Mouse (Mus musculus): ENCODE results near the gene Mief1. TPM values are rescaled to one million over a fixed set of nuclear protein-coding genes. Genes with fewer than 3 reads are reported as not detected.

The Mief1 gene
- polyA plus RNA-seq, 1 experiment from 2014 or later: 25.5 TPM

- Histone ChIP-seq H3K9me3 (no peaks in the 10 kb centered on the region), H3K4me1 (no peaks in the 10 kb centered on the region), H3K4me2 (no peak overlapping the region), H3K27ac (replicated peaks) (no peak overlapping the region), H3K9ac (no peak overlapping the region), H3K27me3 (replicated peaks) (0 out of 2 replicates have a peak, but pooled peaks cover 4% of the 10 kb centered on the region), H3K4me3 (no peak overlapping the region), H3K36me3 (peaks cover 8% of the 10 kb centered on the region; the same call in 1 of the 2 replicates)
- no peak for ATAC-seq (ENCODE audit: extremely low read depth, insufficient number of reproducible peaks, low FRiP score, low TSS enrichment)
These were observed 20.1 kb upstream of the Mief1 start for GRCm38 (mm10) chr15:80213688-80214087.

- Histone ChIP-seq H3K27ac (replicated peaks) (no peak overlapping the region), H3K27me3 (replicated peaks) (0 out of 2 replicates have a peak, but pooled peaks cover 3% of the 10 kb centered on the region), H3K36me3 (peaks cover 8% of the 10 kb centered on the region; the same call in 1 of the 2 replicates), H3K4me2 (no peak overlapping the region), H3K4me3 (no peak overlapping the region), H3K4me1 (peaks cover 8% of the 10 kb centered on the region), H3K9ac (no peak overlapping the region), H3K9me3 (no peaks in the 10 kb centered on the region)
- no peak for ATAC-seq (ENCODE audit: extremely low read depth, insufficient number of reproducible peaks, low FRiP score, low TSS enrichment)
- 15% methylated on average over 10 of the region's 10 CpGs for WGBS
These were observed 17.9 kb upstream of the Mief1 start for GRCm38 (mm10) chr15:80215716-80216479.

GRCm38 (mm10) chr15:80216480-80216820 lies 17.4 kb upstream of the Mief1 start:
- ATAC-seq (ENCODE audit: extremely low read depth, insufficient number of reproducible peaks, low FRiP score, low TSS enrichment): no peak
- 57% methylated on average over 9 of the region's 9 CpGs for WGBS
- H3K4me3 ChIP-seq: no peak overlapping the region

GRCm38 (mm10) chr15:80217476-80217875 lies 16.3 kb upstream of the Mief1 start:
- H3K9me3 ChIP-seq: no peaks in the 10 kb centered on the region
- no peaks in the 10 kb centered on the region; the same call in 1 of the 2 replicates for H3K36me3 ChIP-seq
- no peak overlapping the region for H3K4me3 ChIP-seq
- H3K4me1 ChIP-seq: peaks cover 8% of the 10 kb centered on the region
- no peak overlapping the region for H3K9ac ChIP-seq
- WGBS: 78% methylated on average over 10 of the region's 10 CpGs
- ATAC-seq (ENCODE audit: extremely low read depth, insufficient number of reproducible peaks, low FRiP score, low TSS enrichment): no peak
- no peak overlapping the region for H3K4me2 ChIP-seq
- H3K27me3 ChIP-seq (replicated peaks): no peaks in the 10 kb centered on the region
- no peak overlapping the region for H3K27ac ChIP-seq (replicated peaks)

More at GRCm38 (mm10) chr15:80216480-80216820, 17.4 kb upstream of the Mief1 start:
- Histone ChIP-seq H3K4me1 (peaks cover 8% of the 10 kb centered on the region), H3K4me2 (no peak overlapping the region), H3K27me3 (replicated peaks) (no peaks in the 10 kb centered on the region), H3K27ac (replicated peaks) (no peak overlapping the region), H3K36me3 (peaks cover 8% of the 10 kb centered on the region; the same call in 1 of the 2 replicates), H3K9ac (0 out of 2 replicates have a peak overlapping the region, but pooled peaks have one; percentile 28), H3K9me3 (no peaks in the 10 kb centered on the region)

- Histone ChIP-seq H3K27ac (replicated peaks) (0 out of 2 replicates have a peak overlapping the region, but pooled peaks have one; percentile 50), H3K27me3 (replicated peaks) (no peaks in the 10 kb centered on the region), H3K4me2 (peak overlapping the region; percentile 51), H3K9me3 (no peaks in the 10 kb centered on the region), H3K4me1 (peaks cover 20% of the 10 kb centered on the region), H3K4me3 (no peak overlapping the region), H3K9ac (peak overlapping the region; percentile 45), H3K36me3 (no peaks in the 10 kb centered on the region)
- ATAC-seq (ENCODE audit: extremely low read depth, insufficient number of reproducible peaks, low FRiP score, low TSS enrichment): no peak
- 31% methylated on average over 14 of the region's 14 CpGs for WGBS
These were observed 14.6 kb upstream of the Mief1 start for GRCm38 (mm10) chr15:80219211-80219610.

- H3K9ac ChIP-seq: peak overlapping the region; percentile 45; the same call in 1 of the 2 replicates
- ATAC-seq (ENCODE audit: extremely low read depth, insufficient number of reproducible peaks, low FRiP score, low TSS enrichment): no peak
- H3K27ac ChIP-seq (replicated peaks): 0 out of 2 replicates have a peak overlapping the region, but pooled peaks have one; percentile 50
- H3K4me2 ChIP-seq: peak overlapping the region; percentile 51
- H3K27me3 ChIP-seq (replicated peaks): no peaks in the 10 kb centered on the region
- H3K4me1 ChIP-seq: peaks cover 20% of the 10 kb centered on the region
- no peaks in the 10 kb centered on the region for H3K9me3 ChIP-seq
- H3K36me3 ChIP-seq: no peaks in the 10 kb centered on the region
- H3K4me3 ChIP-seq: no peak overlapping the region
- 60% methylated on average over 4 of the region's 4 CpGs for WGBS
These were observed 13.8 kb upstream of the Mief1 start for GRCm38 (mm10) chr15:80219705-80220657.

GRCm38 (mm10) chr15:80221031-80221430 lies 12.8 kb upstream of the Mief1 start:
- H3K9me3 ChIP-seq: no peaks in the 10 kb centered on the region
- H3K4me2 ChIP-seq: no peak overlapping the region
- 59% methylated on average over 8 of the region's 8 CpGs for WGBS
- no peaks in the 10 kb centered on the region for H3K36me3 ChIP-seq
- H3K4me3 ChIP-seq: no peak overlapping the region
- no peak overlapping the region for H3K9ac ChIP-seq
- no peak overlapping the region for H3K27ac ChIP-seq (replicated peaks)
- H3K27me3 ChIP-seq (replicated peaks): no peaks in the 10 kb centered on the region
- no peak for ATAC-seq (ENCODE audit: extremely low read depth, insufficient number of reproducible peaks, low FRiP score, low TSS enrichment)
- peaks cover 20% of the 10 kb centered on the region for H3K4me1 ChIP-seq

- H3K27me3 ChIP-seq (replicated peaks): no peaks in the 10 kb centered on the region
- no peaks in the 10 kb centered on the region for H3K36me3 ChIP-seq
- no peak overlapping the region for H3K27ac ChIP-seq (replicated peaks)
- no peak overlapping the region for H3K9ac ChIP-seq
- H3K4me1 ChIP-seq: peaks cover 20% of the 10 kb centered on the region
- WGBS: 50% methylated on average over 7 of the region's 7 CpGs
- peak overlapping the region; percentile 20; the same call in 1 of the 2 replicates for H3K4me2 ChIP-seq
- no peaks in the 10 kb centered on the region for H3K9me3 ChIP-seq
- H3K4me3 ChIP-seq: no peak overlapping the region
- no peak for ATAC-seq (ENCODE audit: extremely low read depth, insufficient number of reproducible peaks, low FRiP score, low TSS enrichment)
These were observed 10.1 kb upstream of the Mief1 start for GRCm38 (mm10) chr15:80223751-80224150.

- peaks cover 12% of the 10 kb centered on the region for H3K4me1 ChIP-seq
- 24% methylated on average over 9 of the region's 9 CpGs for WGBS
- ATAC-seq (ENCODE audit: extremely low read depth, insufficient number of reproducible peaks, low FRiP score, low TSS enrichment): no peak
- H3K9ac ChIP-seq: no peak overlapping the region
- no peaks in the 10 kb centered on the region for H3K36me3 ChIP-seq
- H3K27ac ChIP-seq (replicated peaks): no peak overlapping the region
- no peak overlapping the region for H3K4me2 ChIP-seq
- no peaks in the 10 kb centered on the region for H3K9me3 ChIP-seq
- H3K27me3 ChIP-seq (replicated peaks): no peaks in the 10 kb centered on the region
- H3K4me3 ChIP-seq: no peak overlapping the region
These were observed 8.6 kb upstream of the Mief1 start for GRCm38 (mm10) chr15:80225208-80225607.

GRCm38 (mm10) chr15:80225796-80226195 lies 8.0 kb upstream of the Mief1 start:
- Histone ChIP-seq H3K36me3 (no peaks in the 10 kb centered on the region), H3K27ac (replicated peaks) (no peak overlapping the region), H3K9me3 (no peaks in the 10 kb centered on the region), H3K4me2 (no peak overlapping the region), H3K4me1 (peaks cover 12% of the 10 kb centered on the region), H3K9ac (no peak overlapping the region), H3K27me3 (replicated peaks) (no peaks in the 10 kb centered on the region), H3K4me3 (no peak overlapping the region)
- no peak for ATAC-seq (ENCODE audit: extremely low read depth, insufficient number of reproducible peaks, low FRiP score, low TSS enrichment)
- WGBS: 43% methylated on average over 2 of the region's 2 CpGs

GRCm38 (mm10) chr15:80228071-80228800 lies 5.6 kb upstream of the Mief1 start:
- H3K36me3 ChIP-seq: no peaks in the 10 kb centered on the region
- no peak overlapping the region for H3K9ac ChIP-seq
- WGBS: 75% methylated on average over 17 of the region's 17 CpGs
- H3K27ac ChIP-seq (replicated peaks): no peak overlapping the region
- no peaks in the 10 kb centered on the region for H3K27me3 ChIP-seq (replicated peaks)
- H3K4me2 ChIP-seq: no peak overlapping the region
- no peaks in the 10 kb centered on the region for H3K9me3 ChIP-seq
- no peak overlapping the region for H3K4me3 ChIP-seq
- H3K4me1 ChIP-seq: peaks cover 13% of the 10 kb centered on the region
- ATAC-seq (ENCODE audit: extremely low read depth, insufficient number of reproducible peaks, low FRiP score, low TSS enrichment): no peak

All from heart, embryonic 13.5 days (tissue).